Mouse (Mus musculus): Measurements from ENCODE around the gene Acad10. TPM values are rescaled to one million over a fixed set of nuclear protein-coding genes. Genes with fewer than 3 reads are reported as not detected.
"Not testable (repeated sequence)": the region's sequence is repeated elsewhere in the genome, so short reads cannot be mapped to it uniquely, and the experiment has no call there.

Gene Acad10
- total RNA-seq, 2 experiments from 2014 or later, result 3.1 to 3.9 TPM

DNA sequence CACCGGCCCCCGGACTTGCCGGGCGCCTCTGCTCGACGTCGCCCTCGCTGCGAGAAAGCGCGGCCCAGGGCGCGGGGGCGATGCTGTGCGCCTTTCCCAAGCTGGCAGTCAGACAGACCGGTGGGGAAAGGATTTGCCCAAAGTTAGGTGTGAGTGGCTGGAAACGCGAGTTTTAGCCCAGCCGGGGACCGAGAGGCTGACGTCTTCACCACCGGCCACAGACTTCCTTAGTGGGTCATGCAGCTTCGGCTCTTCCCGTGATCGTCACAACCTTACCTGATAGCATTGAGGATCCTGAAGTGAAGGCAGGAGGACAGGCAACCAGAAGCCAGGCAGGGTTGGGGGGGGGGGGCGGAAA lies 562 bp upstream of the Acad10 start:
- DNase-seq (ENCODE audit: extremely low spot score in 1 of 2, low spot score in 1 of 2), result peak; percentile 11 to 36

DNA sequence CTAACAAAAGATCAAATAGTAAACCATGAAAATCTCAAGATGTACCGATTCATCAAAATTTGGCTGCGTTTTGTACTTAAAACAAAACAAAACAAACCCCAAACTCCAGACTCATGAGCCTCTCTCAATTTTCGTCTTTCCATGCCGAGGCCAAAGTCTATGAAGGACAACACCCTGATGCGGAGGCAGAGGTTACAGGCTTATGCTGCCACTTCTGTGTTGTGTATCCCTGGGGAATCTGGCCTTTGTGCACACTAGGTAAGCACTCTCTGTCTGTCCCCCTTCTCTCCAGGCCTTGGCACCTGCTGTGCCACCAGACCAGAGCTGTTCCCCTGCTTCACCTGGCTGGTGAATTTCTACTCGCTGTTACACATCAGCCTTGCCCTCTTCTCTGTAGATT lies 2.7 kb downstream of the Acad10 start:
- not testable (repeated sequence) for DNase-seq (ENCODE audit: extremely low spot score in 1 of 2, low spot score in 1 of 2)

GRCm38 (mm10) chr5:121656866-121657265 lies 3.4 kb downstream of the Acad10 start:
- not testable (repeated sequence) for DNase-seq (ENCODE audit: extremely low spot score in 1 of 2, low spot score in 1 of 2)

DNA sequence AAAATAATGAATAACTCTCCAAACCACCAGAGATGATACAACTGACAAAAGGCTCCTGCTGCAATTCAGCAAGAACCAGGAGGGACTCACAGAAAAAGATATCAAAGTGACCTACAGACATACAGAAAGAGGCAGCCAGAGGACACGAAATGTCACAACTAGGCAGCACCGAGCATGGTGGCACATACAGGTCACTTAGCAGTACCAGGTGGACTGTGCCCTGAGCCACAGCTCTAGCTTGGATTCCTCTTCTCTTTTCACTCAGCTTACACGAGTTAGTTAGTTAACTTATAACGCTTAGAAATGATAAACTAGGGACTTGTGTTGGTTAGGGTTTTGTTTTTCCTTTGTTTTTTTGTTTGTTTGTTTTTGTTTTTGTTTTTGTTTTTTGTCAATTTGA lies 5.8 kb downstream of the Acad10 start:
- DNase-seq (ENCODE audit: extremely low spot score in 1 of 2, low spot score in 1 of 2), result no peak

DNA sequence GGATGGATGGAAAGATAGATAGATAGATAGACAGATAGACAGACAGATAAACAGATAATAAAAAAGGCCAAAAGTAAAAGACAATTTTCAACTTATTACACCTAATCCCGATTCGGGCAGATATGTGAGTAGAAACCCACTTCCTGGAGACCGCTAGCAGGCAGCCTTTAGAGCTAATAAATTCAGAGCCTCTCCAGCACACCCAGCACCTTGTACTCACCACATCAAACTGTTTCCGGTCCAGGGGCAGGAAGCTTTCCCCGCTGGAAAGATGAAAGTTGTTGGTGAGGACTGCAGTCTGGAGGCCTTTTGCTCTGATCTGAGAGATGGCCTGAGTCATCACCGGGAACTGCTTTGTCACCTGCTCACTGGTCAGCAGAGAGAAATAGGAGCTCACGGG lies 11.2 kb downstream of the Acad10 start:
- DNase-seq (ENCODE audit: extremely low spot score in 1 of 2, low spot score in 1 of 2), result no peak

DNA sequence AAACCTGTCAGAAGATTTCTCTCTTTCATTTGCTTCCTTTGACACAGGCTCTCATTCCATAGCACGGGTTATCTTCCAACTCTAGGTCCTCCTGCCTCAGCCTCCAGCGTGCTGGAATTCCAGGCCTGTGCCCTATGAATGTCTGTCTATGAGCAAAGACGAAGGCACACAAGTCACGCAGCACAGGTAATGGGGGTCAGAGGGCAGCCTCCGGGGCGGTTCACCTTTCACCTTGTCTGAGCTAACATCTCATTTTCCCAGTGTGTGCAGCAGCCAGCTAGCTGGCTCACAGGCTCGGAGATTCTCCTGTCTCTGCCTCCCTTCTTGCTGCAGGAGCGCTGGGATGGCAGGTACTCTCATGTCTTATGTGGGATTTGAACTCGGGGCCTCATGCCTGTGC lies 20.7 kb downstream of the Acad10 start:
- DNase-seq (ENCODE audit: extremely low spot score in 1 of 2, low spot score in 1 of 2), result no peak

GRCm38 (mm10) chr5:121637296-121637695 lies 23.0 kb downstream of the Acad10 start:
- DNase-seq (ENCODE audit: extremely low spot score in 1 of 2, low spot score in 1 of 2), result no peak

DNA sequence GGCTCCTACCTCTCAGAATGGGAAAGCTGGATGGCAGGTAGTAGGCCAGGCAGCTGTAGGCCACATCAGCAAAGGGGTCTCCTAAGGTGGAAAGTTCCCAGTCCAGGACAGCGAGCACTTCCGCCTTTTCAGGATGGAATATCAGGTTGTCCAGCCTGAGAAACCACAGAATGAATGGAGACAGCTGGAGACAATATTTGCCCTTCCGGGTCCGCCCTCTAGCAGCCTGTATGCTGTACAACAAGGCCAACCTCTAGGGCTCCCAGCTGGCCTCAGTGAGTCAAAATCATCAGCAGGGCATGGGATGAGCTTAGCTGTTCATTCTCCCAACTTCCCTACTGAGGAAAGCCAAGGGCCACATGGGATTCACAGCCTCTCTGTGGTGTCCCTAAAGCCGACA lies 25.6 kb downstream of the Acad10 start:
- DNase-seq (ENCODE audit: extremely low spot score in 1 of 2, low spot score in 1 of 2), result no peak

DNA sequence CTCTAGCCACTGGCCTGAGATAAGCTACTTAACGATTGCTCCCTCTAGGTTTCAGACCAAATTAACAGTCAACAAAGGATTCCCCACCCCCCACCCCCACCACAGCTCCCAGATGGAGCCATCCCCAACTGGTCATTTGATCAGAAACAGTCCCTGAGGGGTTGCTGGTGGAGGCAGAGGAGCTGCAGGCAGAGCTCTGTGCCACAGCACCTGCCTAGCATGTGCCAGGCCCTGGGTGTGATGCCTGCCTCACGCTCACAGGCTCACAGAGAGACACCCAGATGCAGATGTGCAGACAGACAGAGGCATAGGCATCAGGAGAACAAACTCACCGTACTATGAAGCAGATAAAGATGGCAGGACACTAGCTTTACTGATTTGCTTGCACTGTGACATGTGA lies 27.5 kb downstream of the Acad10 start:
- DNase-seq (ENCODE audit: extremely low spot score in 1 of 2, low spot score in 1 of 2), result no peak

GRCm38 (mm10) chr5:121631106-121631647 lies 29.1 kb downstream of the Acad10 start:
- not testable (repeated sequence) for DNase-seq (ENCODE audit: extremely low spot score in 1 of 2, low spot score in 1 of 2)

GRCm38 (mm10) chr5:121627871-121628270 lies 32.4 kb downstream of the Acad10 start:
- peak; percentile 52 to 83 for DNase-seq (ENCODE audit: extremely low spot score in 1 of 2, low spot score in 1 of 2)

GRCm38 (mm10) chr5:121623241-121623640 lies 37.1 kb downstream of the Acad10 start:
- DNase-seq (ENCODE audit: extremely low spot score in 1 of 2, low spot score in 1 of 2), result no peak

DNA sequence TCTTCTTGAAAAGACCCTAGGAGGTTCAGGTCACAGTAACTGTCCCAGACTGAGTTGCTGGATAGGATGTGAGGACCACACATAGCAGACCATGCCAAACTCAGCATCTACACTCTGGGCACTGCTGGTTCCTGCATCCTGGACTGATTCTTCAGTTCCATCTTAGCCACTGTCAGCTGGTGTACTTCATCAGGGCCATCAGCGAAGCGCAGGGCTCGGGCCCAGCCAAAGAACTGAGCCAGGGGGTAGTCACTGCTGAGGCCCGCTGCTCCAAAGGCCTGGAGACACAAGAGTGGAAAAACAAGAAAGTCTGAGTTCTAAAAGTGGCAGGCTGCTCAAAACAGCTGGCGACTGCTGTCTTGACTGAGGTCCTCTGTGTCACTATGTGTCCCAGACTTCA lies 39.2 kb downstream of the Acad10 start:
- no peak for DNase-seq (ENCODE audit: extremely low spot score in 1 of 2, low spot score in 1 of 2)

DNA sequence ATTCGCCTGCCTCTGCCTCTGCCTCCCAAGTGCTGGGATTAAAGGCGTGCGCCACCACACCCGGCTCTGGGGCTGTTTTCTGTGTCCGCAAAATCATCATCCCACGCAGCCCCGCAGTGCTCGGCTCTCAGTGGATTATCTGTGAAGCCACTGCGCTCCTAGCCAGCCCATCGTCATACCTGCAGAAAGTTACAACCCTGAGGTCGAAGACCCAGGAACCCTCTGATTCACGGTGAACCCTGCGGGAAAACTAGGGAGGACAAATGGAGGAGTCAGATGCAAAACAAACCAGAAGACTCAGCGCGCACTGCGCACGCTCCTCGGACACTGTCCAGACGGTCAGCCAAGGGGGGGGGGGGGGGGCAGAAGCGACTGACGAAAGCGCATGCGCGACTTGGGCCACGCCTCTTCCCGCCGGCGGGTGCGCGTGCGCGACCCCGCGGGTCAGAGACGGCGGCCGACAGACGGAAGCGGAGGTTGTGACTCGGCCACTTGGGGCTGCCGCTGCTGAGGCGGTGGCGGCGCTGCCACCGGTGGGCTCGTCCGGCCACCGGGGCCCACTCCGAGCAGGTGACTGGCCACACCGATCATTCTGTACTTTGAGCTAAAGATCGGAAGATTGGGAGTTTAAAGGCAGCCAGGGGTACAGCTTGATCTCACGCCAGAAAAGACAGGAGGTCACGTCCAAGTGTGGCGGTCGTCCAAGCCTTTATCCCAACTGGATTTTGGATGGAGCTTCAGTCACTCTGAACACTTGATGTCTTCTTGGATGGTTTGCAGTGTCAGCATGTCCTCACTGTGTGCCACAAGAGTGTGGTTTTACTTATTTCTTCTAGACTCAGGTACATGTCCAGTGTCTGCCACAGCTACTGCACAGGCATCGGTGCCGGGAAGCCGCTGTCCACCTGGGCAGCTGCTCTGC lies 41.5 kb downstream of the Acad10 start, which contains the start of gene Acad12:
Gene Acad12, minus strand, starts transcription at position 347 of the 922 bp plus-strand sequence.
- peak; percentile 61 to 70 for DNase-seq (ENCODE audit: extremely low spot score in 1 of 2, low spot score in 1 of 2)

GRCm38 (mm10) chr5:121614921-121615320 lies 45.4 kb downstream of the Acad10 start:
- not testable (repeated sequence) for DNase-seq (ENCODE audit: extremely low spot score in 1 of 2, low spot score in 1 of 2)

- no peak for DNase-seq (ENCODE audit: extremely low spot score in 1 of 2, low spot score in 1 of 2)
Measured at GRCm38 (mm10) chr5:121612036-121612435, 48.3 kb downstream of the Acad10 start.

DNA sequence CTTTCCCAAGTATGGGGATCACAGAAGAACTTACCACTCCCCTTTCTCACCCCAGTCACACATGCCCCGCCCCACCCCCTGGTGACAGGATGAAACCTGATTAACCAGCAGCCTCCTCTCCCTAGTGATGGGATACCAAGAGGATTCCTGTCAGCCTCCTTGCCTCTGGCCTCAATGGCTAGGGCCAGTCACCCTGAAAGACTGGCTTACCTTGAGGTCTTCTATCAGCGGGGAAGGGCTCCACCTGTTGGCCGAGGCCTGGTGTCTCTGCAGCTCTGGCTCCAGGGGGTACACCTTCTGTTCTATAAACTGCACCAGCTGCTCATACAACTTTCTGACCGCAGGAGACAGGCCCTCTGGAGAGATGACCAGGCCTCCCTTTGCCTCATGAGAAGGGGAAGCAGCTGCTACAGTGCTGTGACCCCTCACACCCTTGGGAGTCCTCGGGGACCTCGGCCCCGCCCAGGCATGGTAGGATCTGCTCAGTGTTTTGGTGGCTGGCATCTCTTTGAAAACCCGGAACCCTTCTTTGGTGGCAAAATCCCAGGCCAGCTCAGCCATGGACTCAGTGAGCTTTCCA lies 50.7 kb downstream of the Acad10 start:
- not testable (repeated sequence) for DNase-seq (ENCODE audit: extremely low spot score in 1 of 2, low spot score in 1 of 2)

- DNase-seq (ENCODE audit: extremely low spot score in 1 of 2, low spot score in 1 of 2), result peak; percentile 59 to 94
Measured at GRCm38 (mm10) chr5:121606151-121606550, 54.2 kb downstream of the Acad10 start.

DNA sequence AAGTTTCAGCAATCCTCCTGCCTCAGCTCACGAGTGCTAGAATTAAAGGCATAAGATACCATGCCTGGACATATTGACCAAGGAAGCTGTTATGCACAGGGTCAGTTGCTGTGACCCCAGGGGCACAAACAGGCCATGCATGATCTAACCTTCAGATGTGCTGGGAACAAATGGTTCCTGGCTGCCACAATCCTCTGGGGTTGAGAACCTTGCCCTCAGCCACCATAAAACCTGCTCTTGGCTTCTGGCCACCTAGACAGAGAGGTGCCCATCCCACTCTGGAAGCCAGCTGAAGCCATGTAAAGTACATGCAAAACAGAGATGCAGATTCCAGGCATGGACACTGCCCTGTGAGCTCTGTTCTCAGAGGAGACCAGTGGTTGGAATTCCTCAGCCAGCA lies 56.5 kb downstream of the Acad10 start:
- DNase-seq (ENCODE audit: extremely low spot score in 1 of 2, low spot score in 1 of 2), result not testable (repeated sequence)

DNA sequence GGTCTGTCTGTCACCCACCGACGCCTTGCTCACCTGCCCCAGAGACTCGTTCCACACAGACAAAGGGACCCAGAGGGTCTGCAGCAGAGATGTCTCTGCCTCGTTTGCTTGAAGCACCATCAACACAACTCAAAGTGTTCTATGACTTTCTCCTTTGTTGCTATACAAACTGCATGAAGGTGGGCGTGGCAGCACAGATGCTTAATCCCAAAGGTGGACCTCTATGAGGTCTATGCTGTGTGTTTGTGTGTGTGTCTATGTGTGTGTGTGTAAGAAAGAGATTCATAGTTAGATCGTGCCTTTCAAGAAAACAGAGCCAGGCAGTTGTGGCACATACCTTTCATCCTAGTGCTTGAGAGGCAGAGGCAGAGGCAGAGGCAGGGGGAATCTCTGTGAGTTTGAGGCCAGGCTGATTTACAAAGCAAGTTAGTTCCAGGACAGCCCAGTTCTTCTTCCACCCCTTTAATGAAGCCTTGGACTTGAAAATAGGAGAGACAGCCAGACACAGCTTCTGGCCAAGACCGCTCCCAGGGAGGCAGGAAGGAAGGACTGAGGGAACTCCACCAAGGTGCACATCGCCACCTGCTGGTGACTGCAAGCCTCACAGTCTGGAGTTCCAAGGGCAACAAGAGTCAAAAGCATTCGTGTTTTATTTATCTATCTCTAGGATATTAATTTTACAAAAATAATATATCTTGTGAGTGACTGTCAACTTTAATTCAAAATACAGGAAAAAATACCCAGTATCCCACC lies 58.6 kb downstream of the Acad10 start:
- peak; percentile 79 to 96 for DNase-seq (ENCODE audit: extremely low spot score in 1 of 2, low spot score in 1 of 2)

Measured in layer of hippocampus, postnatal 25 days (tissue).